Mouse (Mus musculus) heart, postnatal 0 days (tissue): ENCODE measurements around the gene Ehd1. TPM values are rescaled to one million over a fixed set of nuclear protein-coding genes. Genes with fewer than 3 reads are reported as not detected.

Source experiments
- ATAC-seq: fragments of 200-750 bp; cut with Nextera tagmentation; 2 replicates; pipeline ENCODE4 v1.8.0; 2017; ENCODE audit warnings: low read depth, moderate number of reproducible peaks, moderate library complexity; ENCODE audit not compliant: insufficient read depth
- DNase-seq: peaks from one replicate; pipeline ENCODE4 v3.0.0-alpha.2; 2016; ENCODE audit warnings: low spot score
- H3K27ac ChIP-seq: fragments of 300-500 bp; sonication (generic); 2 replicates; pipeline ENCODE4 v1.5.1; 2014; ENCODE audit warnings: low read depth, mild to moderate bottlenecking
- H3K27me3 ChIP-seq: fragments of 300-500 bp; sonication (generic); 2 replicates; pipeline ENCODE4 v1.6.1; 2014; ENCODE audit warnings: low read length, mixed read lengths; ENCODE audit not compliant: control insufficient read depth, insufficient read depth
- H3K36me3 ChIP-seq: fragments of 300-500 bp; sonication (generic); replicated peaks from 2 replicates; pipeline ENCODE4 v1.6.1; 2014; ENCODE audit warnings: low read length, mixed read lengths; ENCODE audit not compliant: control insufficient read depth, insufficient read depth
- H3K4me1 ChIP-seq: fragments of 300-500 bp; sonication (generic); 2 replicates; pipeline ENCODE4 v1.6.1; 2014; ENCODE audit warnings: antibody characterized with exemption; ENCODE audit not compliant: control insufficient read depth, insufficient read depth
- H3K4me2 ChIP-seq: fragments of 300-500 bp; sonication (generic); 2 replicates; pipeline ENCODE4 v1.6.1; 2014; ENCODE audit warnings: low read depth, mild to moderate bottlenecking, low read length, moderate library complexity
- H3K4me3 ChIP-seq: fragments of 300-500 bp; sonication (generic); 2 replicates; pipeline ENCODE4 v1.5.1; 2014; ENCODE audit warnings: low read depth, low read length
- H3K9ac ChIP-seq: fragments of 300-500 bp; sonication (generic); replicated peaks from 2 replicates; pipeline ENCODE4 v1.6.1; 2014; ENCODE audit warnings: low read depth, low read length, mixed read lengths
- H3K9me3 ChIP-seq: fragments of 300-500 bp; sonication (generic); replicated peaks from 2 replicates; pipeline ENCODE4 v1.6.1; 2016; ENCODE audit warnings: low read length; ENCODE audit not compliant: control insufficient read depth
- CTCF ChIP-seq: IDR thresholded peaks from 2 replicates; pipeline ENCODE4 v1.5.1; 2016; ENCODE audit warnings: antibody characterized with exemption, control low read depth, low read depth
- EP300 ChIP-seq: IDR thresholded peaks from 2 replicates; pipeline ENCODE4 v1.6.1; 2016; ENCODE audit warnings: antibody characterized with exemption, low read depth
- WGBS: fragments of 180-500 bp; shearing (Covaris S2); extraction: QIAGEN DNeasy Blood & Tissue Kit; methylation state at CpG from one replicate; pipeline ENCODE4 v1.1.7; 2014; 5-methylcytosine and 5-hydroxymethylcytosine counted together
- polyA plus RNA-seq: library from polyadenylated mRNA; unstranded; fragments of >200 nt; fragmentation: Nextera tagmentation; extraction: Ambion mirVana; gene quantifications from 2 replicates; pipeline ENCODE4 v1.2.1, GENCODE M21; 2015
- total RNA-seq: library from RNA; depleted of rRNA; stranded (reverse); fragments of >200 nt; gene quantifications from 2 replicates; pipeline ENCODE4 v1.2.3, GENCODE M21; 2014; ENCODE audit warnings: low replicate concordance

Ehd1 gene
- total and polyA plus RNA-seq, 2 experiments from 2014 or later = 60.3 to 127 TPM

DNA sequence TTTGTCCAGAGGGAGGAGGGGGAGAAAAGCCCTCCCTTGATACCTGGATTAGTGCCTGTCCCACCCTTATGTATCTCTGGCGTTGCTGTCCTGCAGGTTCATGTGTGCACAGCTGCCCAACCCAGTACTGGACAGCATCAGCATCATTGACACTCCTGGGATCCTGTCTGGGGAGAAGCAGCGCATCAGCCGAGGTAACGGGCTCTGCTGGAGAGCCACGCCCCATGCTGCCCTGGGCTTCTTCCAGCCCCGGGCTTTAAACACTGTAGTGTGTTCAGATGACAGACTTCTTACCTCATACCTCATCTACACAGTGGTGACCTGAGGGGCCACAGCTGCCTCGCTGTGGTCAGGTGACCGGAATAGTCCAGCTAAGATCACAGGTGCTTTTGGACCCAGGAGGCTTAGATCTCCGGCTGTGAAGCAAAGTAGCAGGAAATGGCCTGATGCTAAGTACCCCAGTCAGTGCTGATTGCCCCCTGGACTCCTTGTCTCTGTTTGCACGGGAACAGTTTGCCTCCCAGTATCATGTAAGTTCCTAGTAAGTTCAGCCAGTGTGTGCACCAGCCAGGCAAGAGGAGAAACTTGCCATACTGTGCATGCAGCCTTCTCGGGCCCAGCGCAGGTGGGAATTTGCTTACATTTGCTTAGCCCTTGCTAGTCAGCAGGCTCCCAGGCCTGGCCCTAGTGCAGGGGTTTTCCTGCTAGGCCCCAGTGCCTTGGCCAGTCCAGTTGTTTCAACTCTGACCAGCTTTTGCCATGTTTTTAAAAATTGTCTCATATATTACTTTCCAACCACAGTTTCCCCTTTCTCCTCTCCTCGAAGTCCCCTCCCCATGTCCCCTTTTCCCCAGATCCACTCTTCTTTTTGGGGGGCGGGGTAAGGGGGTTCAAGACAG is 4.8 kb downstream of the Ehd1 start:
- H3K27ac ChIP-seq = no peak overlapping the region
- ATAC-seq (no peak), DNase-seq (no peak)
- TF ChIP-seq EP300 (no peak), CTCF (no peak)
- H3K4me3 ChIP-seq = no peak overlapping the region
- no peak overlapping the region for H3K4me2 ChIP-seq
- H3K27me3 ChIP-seq = no peaks in the 10 kb centered on the region
- WGBS = 77% methylated on average over 14 of the region's 14 CpGs
- H3K9me3 ChIP-seq = no peaks in the 10 kb centered on the region
- H3K9ac ChIP-seq = no peak overlapping the region
- H3K4me1 ChIP-seq = peaks cover 52% of the 10 kb centered on the region
- H3K36me3 ChIP-seq = peaks cover 46% of the 10 kb centered on the region

GRCm38 (mm10) chr19:6283001-6283400 is 6.5 kb downstream of the Ehd1 start:
- no peak for TF ChIP-seq CTCF
- no peak for TF ChIP-seq EP300
- Histone ChIP-seq H3K4me2 (no peak overlapping the region), H3K27me3 (no peaks in the 10 kb centered on the region), H3K4me3 (no peak overlapping the region), H3K27ac (no peak overlapping the region), H3K4me1 (peaks cover 67% of the 10 kb centered on the region), H3K36me3 (peaks cover 46% of the 10 kb centered on the region), H3K9ac (no peak overlapping the region), H3K9me3 (no peaks in the 10 kb centered on the region)
- DNase-seq (no peak), ATAC-seq (no peak)
- WGBS = 86% methylated on average over 5 of the region's 5 CpGs

GRCm38 (mm10) chr19:6284502-6284901 is 8.0 kb downstream of the Ehd1 start:
- peaks cover 44% of the 10 kb centered on the region for H3K36me3 ChIP-seq
- H3K4me1 ChIP-seq = peaks cover 54% of the 10 kb centered on the region
- no peak overlapping the region for H3K9ac ChIP-seq
- H3K27me3 ChIP-seq = no peaks in the 10 kb centered on the region
- H3K27ac ChIP-seq = peak overlapping the region; percentile 82
- H3K4me2 ChIP-seq = peak overlapping the region; percentile 24
- no peaks in the 10 kb centered on the region for H3K9me3 ChIP-seq
- ATAC-seq (peak; percentile 61), DNase-seq (peak; percentile 70)
- 27% methylated on average over 12 of the region's 12 CpGs for WGBS
- H3K4me3 ChIP-seq = no peak overlapping the region
- TF ChIP-seq EP300 = no peak
- TF ChIP-seq CTCF = no peak

DNA sequence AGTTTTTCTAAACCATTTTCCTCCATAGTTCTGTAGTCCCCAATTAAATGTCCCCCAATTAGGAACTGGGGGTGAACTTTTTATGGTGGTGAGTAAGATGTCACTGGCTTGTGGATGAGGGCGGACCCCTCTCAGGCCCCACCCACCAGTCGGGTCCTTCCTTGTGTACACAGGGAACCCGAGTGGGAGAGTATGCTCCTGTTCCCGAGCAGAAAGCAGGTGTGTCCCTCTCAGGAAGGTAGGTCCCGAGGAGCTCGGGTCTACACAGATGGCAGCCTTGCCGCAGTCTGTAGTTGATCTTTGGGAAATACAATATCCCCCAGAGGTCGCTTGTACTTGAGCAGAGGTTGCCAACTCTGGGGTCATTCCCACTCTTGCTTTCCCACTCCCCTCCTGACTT is 8.7 kb downstream of the Ehd1 start:
- peaks cover 50% of the 10 kb centered on the region for H3K4me1 ChIP-seq
- no peak overlapping the region for H3K9ac ChIP-seq
- H3K27me3 ChIP-seq = no peaks in the 10 kb centered on the region
- H3K4me3 ChIP-seq = no peak overlapping the region
- WGBS = 49% methylated on average over 8 of the region's 8 CpGs
- no peaks in the 10 kb centered on the region for H3K9me3 ChIP-seq
- H3K27ac ChIP-seq = peak overlapping the region; percentile 82
- no peak for DNase-seq
- H3K36me3 ChIP-seq = peaks cover 46% of the 10 kb centered on the region
- no peak for TF ChIP-seq CTCF
- no peak for TF ChIP-seq EP300
- H3K4me2 ChIP-seq = peak overlapping the region; percentile 11; the same call in 1 of the 2 replicates
- ATAC-seq = no peak

GRCm38 (mm10) chr19:6285632-6286433 is 9.3 kb downstream of the Ehd1 start:
- Histone ChIP-seq H3K4me2 (peak overlapping the region; percentile 11; the same call in 1 of the 2 replicates), H3K27ac (peak overlapping the region; percentile 82), H3K27me3 (no peaks in the 10 kb centered on the region), H3K9ac (no peak overlapping the region), H3K4me3 (no peak overlapping the region), H3K9me3 (no peaks in the 10 kb centered on the region), H3K4me1 (peaks cover 47% of the 10 kb centered on the region), H3K36me3 (peaks cover 40% of the 10 kb centered on the region)
- WGBS = 26% methylated on average over 7 of the region's 7 CpGs
- TF ChIP-seq CTCF (no peak), EP300 (no peak)
- DNase-seq (peak; percentile 30), ATAC-seq (peak; percentile 45)
